Mouse (Mus musculus) kidney, adult 9 months (tissue): ENCODE data around the gene Olfr910.

Experiments
- DNase-seq: peaks from one replicate; pipeline ENCODE4 v3.0.0; 2022

The Olfr910 gene

GRCm38 (mm10) chr9:38537549-38537948 is at the start of gene Olfr910:
Olfr910 (plus strand) TSS chr9:38537849.
- no peak for DNase-seq

GRCm38 (mm10) chr9:38495501-38495900 is 42.1 kb upstream of the Olfr910 start, which contains the start of gene Olfr907:
Olfr907 (plus strand) TSS chr9:38495801.
- DNase-seq: no peak

GRCm38 (mm10) chr9:38512353-38512752 is 25.3 kb upstream of the Olfr910 start:
- DNase-seq: no peak

- DNase-seq: no peak
These were observed 16.4 kb upstream of the Olfr910 start, which contains the start of gene Olfr911-ps1 for GRCm38 (mm10) chr9:38521280-38521679. Olfr911-ps1 (plus strand) TSS chr9:38521580.

GRCm38 (mm10) chr9:38579878-38580277 is 42.2 kb downstream of the Olfr910 start, which contains the start of gene Olfr912:
Olfr912 (plus strand) TSS chr9:38580178.
- DNase-seq: no peak
